Mouse (Mus musculus) MEL (cell line): ENCODE measurements around the gene Cmpk1.

Experiments
- CHD1 ChIP-seq: IDR thresholded peaks from 2 replicates; pipeline ENCODE4 v1.6.1; 2012; ENCODE audit warnings: low read depth, mild to moderate bottlenecking, inconsistent platforms, low read length, improper control_type of control experiment
- CTCF ChIP-seq, 3 experiments: IDR thresholded peaks in 2 of 3; conservative IDR thresholded peaks in 1 of 3; 2 replicates each; pipeline ENCODE4 v1.5.1; 2011 to 2012; ENCODE audit warnings: low read length in 3 of 3, low read depth in 2 of 3, mild to moderate bottlenecking in 2 of 3, improper control_type of control experiment in 1 of 3, inconsistent platforms in 1 of 3, mixed read lengths in 1 of 3, moderate library complexity in 1 of 3; ENCODE audit not compliant: control insufficient read depth in 1 of 3, insufficient read depth in 1 of 3, poor library complexity in 1 of 3, severe bottlenecking in 1 of 3
- HCFC1 ChIP-seq: IDR thresholded peaks from 2 replicates; pipeline ENCODE4 v1.6.1; 2012; ENCODE audit warnings: low read depth, mild to moderate bottlenecking, inconsistent platforms, low read length, improper control_type of control experiment, moderate library complexity
- MAFK ChIP-seq: IDR thresholded peaks from 2 replicates; pipeline ENCODE4 v1.6.1; 2011; ENCODE audit warnings: low read depth, mild to moderate bottlenecking, low read length, improper control_type of control experiment, borderline replicate concordance
- MAZ ChIP-seq: IDR thresholded peaks from 2 replicates; pipeline ENCODE4 v1.6.1; 2012; ENCODE audit warnings: low read depth, mild to moderate bottlenecking, inconsistent platforms, low read length, improper control_type of control experiment
- POLR2A ChIP-seq, 2 experiments: IDR thresholded peaks; 2 replicates each; pipeline ENCODE4 v1.6.1; 2011 to 2012; ENCODE audit warnings: low read length in 2 of 2, mild to moderate bottlenecking in 2 of 2, control low read depth in 1 of 2, improper control_type of control experiment in 1 of 2, low read depth in 1 of 2, moderate library complexity in 1 of 2; ENCODE audit not compliant: control insufficient read depth in 1 of 2, insufficient read depth in 1 of 2, poor library complexity in 1 of 2
- POLR2AphosphoS5 ChIP-seq: IDR thresholded peaks from 2 replicates; pipeline ENCODE4 v1.6.1; 2012; ENCODE audit warnings: low read depth, borderline replicate concordance, mild to moderate bottlenecking, inconsistent platforms, low read length, moderate library complexity, mixed read lengths
- RAD21 ChIP-seq: IDR thresholded peaks from 2 replicates; pipeline ENCODE4 v1.6.1; 2011; ENCODE audit warnings: mild to moderate bottlenecking, low read depth, low read length, improper control_type of control experiment
- RCOR1 ChIP-seq: IDR thresholded peaks from 2 replicates; pipeline ENCODE4 v1.6.1; 2012; ENCODE audit warnings: low read depth, mild to moderate bottlenecking, inconsistent platforms, low read length, improper control_type of control experiment
- TCF12 ChIP-seq: IDR thresholded peaks from 2 replicates; pipeline ENCODE4 v1.6.1; 2014; ENCODE audit warnings: low read depth, mild to moderate bottlenecking, inconsistent platforms, low read length, improper control_type of control experiment, moderate library complexity

DNA sequence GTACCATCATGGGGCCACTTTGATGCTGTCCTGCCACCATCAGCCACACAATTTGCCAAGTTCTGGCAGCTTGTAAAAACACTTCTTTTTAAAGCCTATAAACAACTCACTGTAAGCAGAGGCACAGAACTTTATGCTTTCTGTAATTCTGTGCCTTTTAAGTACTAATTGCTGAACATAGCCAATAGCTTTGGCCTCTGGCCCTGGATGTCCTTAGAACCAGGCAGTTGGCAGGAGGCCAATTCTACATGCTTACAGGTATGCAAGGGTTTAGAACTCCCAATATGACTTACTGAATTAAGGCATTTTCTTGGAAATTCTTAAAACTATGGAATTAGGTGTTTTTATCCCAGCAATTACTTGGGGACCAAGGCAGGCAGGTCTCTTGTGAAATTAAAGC, 29.6 kb downstream of the Cmpk1 start:
- TF ChIP-seq HCFC1 (no peak), CTCF (IDR thresholded peaks at IDR 0.05 in 2 of 3, conservative IDR thresholded peaks at IDR 0.05 in 1 of 3; ENCODE audit: control insufficient read depth in 1 of 3, insufficient read depth in 1 of 3, low read depth in 2 of 3, low read length in 3 of 3, poor library complexity in 1 of 3, severe bottlenecking in 1 of 3) (no peak), MAZ (no peak), POLR2A (IDR thresholded peaks at IDR 0.05; ENCODE audit: control insufficient read depth in 1 of 2, insufficient read depth in 1 of 2, low read depth in 1 of 2, low read length in 2 of 2, poor library complexity in 1 of 2) (no peak), RCOR1 (no peak), RAD21 (no peak), MAFK (no peak), POLR2AphosphoS5 (no peak), TCF12 (no peak), CHD1 (no peak)
